Mouse (Mus musculus) kidney, postnatal 0 days (tissue): ENCODE results near the gene Fgfr4. TPM values are rescaled to one million over a fixed set of nuclear protein-coding genes. Genes with fewer than 3 reads are reported as not detected.

Experiments
- ATAC-seq: fragments of 200-750 bp; cut with Nextera tagmentation; replicated peaks from 2 replicates; pipeline ENCODE4 v1.8.0; 2017; ENCODE audit warnings: low read depth, moderate number of reproducible peaks, moderate TSS enrichment, moderate library complexity; ENCODE audit not compliant: low FRiP score
- DNase-seq: peaks from one replicate; pipeline ENCODE4 v3.0.0-alpha.2; 2016; ENCODE audit warnings: low spot score
- H3K27ac ChIP-seq: fragments of 300-500 bp; sonication (generic); 2 replicates; pipeline ENCODE4 v1.5.1; 2014; ENCODE audit warnings: mild to moderate bottlenecking
- H3K27me3 ChIP-seq: fragments of 300-500 bp; sonication (generic); 2 replicates; pipeline ENCODE4 v1.6.1; 2014; ENCODE audit warnings: low read length, mixed read lengths; ENCODE audit not compliant: insufficient read depth
- H3K36me3 ChIP-seq: fragments of 300-500 bp; sonication (generic); 2 replicates; pipeline ENCODE4 v1.6.1; 2014; ENCODE audit warnings: low read length, mixed read lengths; ENCODE audit not compliant: insufficient read depth
- H3K4me1 ChIP-seq: fragments of 300-500 bp; sonication (generic); replicated peaks from 2 replicates; pipeline ENCODE4 v1.6.1; 2014; ENCODE audit warnings: antibody characterized with exemption, low read length, mixed read lengths; ENCODE audit not compliant: insufficient read depth
- H3K4me2 ChIP-seq: fragments of 300-500 bp; sonication (generic); 2 replicates; pipeline ENCODE4 v1.6.1; 2014; ENCODE audit warnings: mild to moderate bottlenecking, low read length, moderate library complexity, mixed read lengths
- H3K4me3 ChIP-seq: fragments of 300-500 bp; sonication (generic); replicated peaks from 2 replicates; pipeline ENCODE4 v1.5.1; 2014; ENCODE audit warnings: low read depth, low read length
- H3K9ac ChIP-seq: fragments of 300-500 bp; sonication (generic); 2 replicates; pipeline ENCODE4 v1.6.1; 2014; ENCODE audit warnings: low read depth, low read length
- H3K9me3 ChIP-seq: fragments of 300-500 bp; sonication (generic); replicated peaks from 2 replicates; pipeline ENCODE4 v1.6.1; 2016; ENCODE audit warnings: low read length, inconsistent platforms, mixed read lengths
- CTCF ChIP-seq: IDR thresholded peaks from 2 replicates; pipeline ENCODE4 v1.5.1; 2016; ENCODE audit warnings: antibody characterized with exemption, low read depth, mild to moderate bottlenecking, moderate library complexity
- WGBS: fragments of 180-500 bp; shearing (Covaris S2); extraction: QIAGEN DNeasy Blood & Tissue Kit; methylation state at CpG from one replicate; pipeline ENCODE4 v1.1.7; 2014; 5-methylcytosine and 5-hydroxymethylcytosine counted together
- polyA plus RNA-seq: library from polyadenylated mRNA; unstranded; fragments of >200 nt; fragmentation: Nextera tagmentation; extraction: Ambion mirVana; gene quantifications from 2 replicates; pipeline ENCODE4 v1.2.1, GENCODE M21; 2015

Fgfr4 gene
- polyA plus RNA-seq, 1 experiment from 2014 or later = 14.6 TPM

DNA sequence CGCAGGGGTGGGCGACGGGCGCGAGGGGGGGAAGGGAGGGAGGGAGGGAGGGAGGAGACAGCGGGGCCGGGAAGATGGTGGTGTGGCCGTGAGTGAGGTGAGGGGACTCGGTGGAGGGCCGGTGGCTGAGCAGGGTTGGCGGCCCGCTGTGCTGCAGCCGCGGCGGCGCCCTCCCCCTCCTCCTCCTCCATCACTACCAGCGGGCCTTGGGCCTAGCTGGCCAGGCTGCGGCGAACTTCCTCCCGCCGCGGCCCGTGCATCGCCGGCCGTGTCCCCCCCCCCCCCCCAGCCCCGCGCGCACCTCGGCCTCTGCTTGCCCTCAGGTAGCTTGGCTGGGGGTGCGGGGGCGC is 59.5 kb downstream of the Fgfr4 start:
- no peak for TF ChIP-seq CTCF
- H3K4me2 ChIP-seq = peak overlapping the region; percentile 75
- peak overlapping the region; percentile 68 for H3K4me3 ChIP-seq
- H3K4me1 ChIP-seq = peaks cover 24% of the 10 kb centered on the region
- no peaks in the 10 kb centered on the region for H3K27me3 ChIP-seq
- H3K9me3 ChIP-seq = no peaks in the 10 kb centered on the region
- 0 out of 2 replicates have a peak, but pooled peaks cover under 1% of the 10 kb centered on the region for H3K36me3 ChIP-seq
- ATAC-seq = peak; percentile 49
- WGBS = 2% methylated on average over 8 of the region's 32 CpGs
- DNase-seq = peak; percentile 81
- peak overlapping the region; percentile 92 for H3K9ac ChIP-seq
- peak overlapping the region; percentile 98 for H3K27ac ChIP-seq

DNA sequence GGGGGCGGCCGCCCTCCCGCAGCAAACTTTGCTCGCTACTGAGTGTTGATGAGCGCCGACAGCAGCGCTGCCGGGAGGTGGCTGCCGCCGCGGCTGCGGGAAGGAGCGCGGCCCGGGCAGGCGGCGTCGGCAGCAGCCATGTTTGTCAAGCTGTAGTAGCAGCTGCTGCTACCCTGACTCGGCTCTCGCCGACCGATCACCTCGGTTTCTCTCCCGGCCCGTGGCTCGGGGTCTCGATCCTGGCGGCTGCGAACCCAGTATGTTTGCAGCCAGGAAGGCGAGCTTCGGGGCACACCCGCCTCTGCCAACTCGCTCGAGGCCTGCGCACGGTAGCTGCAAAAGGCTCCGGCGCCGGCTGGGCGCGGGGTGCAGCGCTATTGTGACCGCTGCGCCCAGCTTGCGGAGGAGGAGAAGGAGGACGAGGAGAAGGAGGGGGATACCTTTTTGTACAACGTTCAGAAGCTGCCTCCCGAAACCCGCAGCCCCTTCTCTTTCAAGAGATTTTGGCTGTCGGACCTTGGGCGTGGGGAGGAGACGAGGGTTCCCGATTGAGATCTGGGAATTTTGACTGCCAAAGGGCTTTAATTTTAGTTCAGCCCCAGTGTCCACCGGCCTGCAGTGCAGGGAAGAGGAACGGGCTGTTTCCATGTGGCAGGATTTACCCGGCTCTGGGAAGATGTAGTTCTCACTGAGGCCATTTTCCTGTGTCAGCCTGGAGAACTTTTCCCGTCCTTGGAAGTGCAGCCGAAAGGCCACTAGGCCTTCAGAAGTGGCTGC is 60.1 kb downstream of the Fgfr4 start:
- Histone ChIP-seq H3K27me3 (no peaks in the 10 kb centered on the region), H3K9ac (peak overlapping the region; percentile 92), H3K4me3 (peak overlapping the region; percentile 68), H3K4me1 (peaks cover 24% of the 10 kb centered on the region), H3K27ac (peak overlapping the region; percentile 98), H3K4me2 (peak overlapping the region; percentile 75), H3K36me3 (0 out of 2 replicates have a peak, but pooled peaks cover 5% of the 10 kb centered on the region), H3K9me3 (no peaks in the 10 kb centered on the region)
- no peak for TF ChIP-seq CTCF
- no peak for ATAC-seq
- peak; percentile 71 for DNase-seq
- WGBS = under 1% methylated on average over 57 of the region's 58 CpGs

- peak overlapping the region; percentile 98 for H3K27ac ChIP-seq
- 45% methylated on average over 10 of the region's 10 CpGs for WGBS
- no peak for ATAC-seq
- H3K4me2 ChIP-seq = peak overlapping the region; percentile 75
- no peaks in the 10 kb centered on the region for H3K27me3 ChIP-seq
- 0 out of 2 replicates have a peak, but pooled peaks cover 11% of the 10 kb centered on the region for H3K36me3 ChIP-seq
- H3K4me3 ChIP-seq = peak overlapping the region; percentile 68
- peak overlapping the region; percentile 92 for H3K9ac ChIP-seq
- H3K4me1 ChIP-seq = peaks cover 24% of the 10 kb centered on the region
- DNase-seq = no peak
- no peak for TF ChIP-seq CTCF
- no peaks in the 10 kb centered on the region for H3K9me3 ChIP-seq
These were observed 60.8 kb downstream of the Fgfr4 start for GRCm38 (mm10) chr13:55213138-55213806.

Other genes with a start within 250 kb of the Fgfr4 start
- 1.4 and 1.5 TPM in 2 replicates for gene Unc5a, start 203.2 kb upstream of the Fgfr4 start, polyA plus RNA-seq
- 0.61 and 0.85 TPM in 2 replicates for gene Hk3, start 131.3 kb upstream of the Fgfr4 start, polyA plus RNA-seq
- 24.6 and 27.9 TPM in 2 replicates for gene Uimc1, start 52.3 kb upstream of the Fgfr4 start, polyA plus RNA-seq
- gene Zfp346, start 47.3 kb upstream of the Fgfr4 start, polyA plus RNA-seq = 11.8 and 13.1 TPM in 2 replicates
- not detected in 2 replicates for gene Gm17617, start 19.1 kb upstream of the Fgfr4 start, polyA plus RNA-seq
- gene Nsd1, start 57.1 kb downstream of the Fgfr4 start, polyA plus RNA-seq = 51.7 and 52.5 TPM in 2 replicates
- gene Prelid1, start 167.9 kb downstream of the Fgfr4 start, polyA plus RNA-seq = 398 and 435 TPM in 2 replicates
- 84.8 and 93.1 TPM in 2 replicates for gene Rab24, start 169.3 kb downstream of the Fgfr4 start, polyA plus RNA-seq
- 14.9 and 15.1 TPM in 2 replicates for gene Mxd3, start 177.2 kb downstream of the Fgfr4 start, polyA plus RNA-seq
- gene Lman2, start 210.1 kb downstream of the Fgfr4 start, polyA plus RNA-seq = 93.7 and 103 TPM in 2 replicates
- 1.6 and 1.7 TPM in 2 replicates for gene Rgs14, start 217.1 kb downstream of the Fgfr4 start, polyA plus RNA-seq
- gene Slc34a1, start 245.5 kb downstream of the Fgfr4 start, polyA plus RNA-seq = 344 and 465 TPM in 2 replicates